Mouse (Mus musculus) retina, postnatal 1 day (tissue): Measurements from ENCODE around the gene Gnb1l.

Experiments
- DNase-seq: peaks from one replicate; pipeline ENCODE4 v3.0.0-alpha.2; 2012

The Gnb1l gene

GRCm38 (mm10) chr16:18588738-18589055 is 90.2 kb downstream of the Gnb1l start:
- peak; percentile 30 for DNase-seq

GRCm38 (mm10) chr16:18589080-18589621 is 90.6 kb downstream of the Gnb1l start:
- no peak for DNase-seq

- peak; percentile 49 for DNase-seq
Observed at GRCm38 (mm10) chr16:18589804-18590790, 91.6 kb downstream of the Gnb1l start, which contains the start of gene Tbx1. Gene Tbx1 (minus strand): TSS chr16:18590671.

- peak; percentile 76 for DNase-seq
Observed at GRCm38 (mm10) chr16:18591047-18592018, 92.8 kb downstream of the Gnb1l start.

GRCm38 (mm10) chr16:18593930-18594329 is 95.4 kb downstream of the Gnb1l start:
- no peak for DNase-seq

GRCm38 (mm10) chr16:18596255-18596654 is 97.7 kb downstream of the Gnb1l start:
- no peak for DNase-seq

GRCm38 (mm10) chr16:18598006-18598405 is 99.5 kb downstream of the Gnb1l start:
- no peak for DNase-seq

GRCm38 (mm10) chr16:18601447-18601846 is 102.9 kb downstream of the Gnb1l start:
- no peak for DNase-seq

GRCm38 (mm10) chr16:18604267-18604701 is 105.8 kb downstream of the Gnb1l start:
- DNase-seq: peak; percentile 91

- DNase-seq: no peak
Observed at GRCm38 (mm10) chr16:18605705-18606104, 107.2 kb downstream of the Gnb1l start.

GRCm38 (mm10) chr16:18608226-18608625 is 109.7 kb downstream of the Gnb1l start:
- DNase-seq: peak; percentile 73

- no peak for DNase-seq
Observed at GRCm38 (mm10) chr16:18609099-18609498, 110.6 kb downstream of the Gnb1l start.

GRCm38 (mm10) chr16:18611752-18612151 is 113.2 kb downstream of the Gnb1l start:
- no peak for DNase-seq

GRCm38 (mm10) chr16:18613301-18613700 is 114.8 kb downstream of the Gnb1l start:
- DNase-seq: no peak
